Mouse (Mus musculus) midbrain, embryonic 12.5 days (tissue): Measurements from ENCODE around the gene Ccdc88a. TPM values are rescaled to one million over a fixed set of nuclear protein-coding genes. Genes with fewer than 3 reads are reported as not detected.
"Not testable (repeated sequence)": the region's sequence is repeated elsewhere in the genome, so short reads cannot be mapped to it uniquely, and the experiment has no call there.

Experiments used
- ATAC-seq: fragments of 200-750 bp; cut with Nextera tagmentation; 2 replicates; pipeline ENCODE4 v1.8.0; 2017; ENCODE audit warnings: low read depth, moderate TSS enrichment, moderate library complexity; ENCODE audit not compliant: low FRiP score
- H3K27ac ChIP-seq: fragments of 300-500 bp; sonication (generic); replicated peaks from 2 replicates; pipeline ENCODE4 v1.5.1; 2016; ENCODE audit warnings: mild to moderate bottlenecking
- H3K27me3 ChIP-seq: fragments of 300-500 bp; sonication (generic); 2 replicates; pipeline ENCODE4 v1.6.1; 2016; ENCODE audit warnings: mild to moderate bottlenecking
- H3K36me3 ChIP-seq: fragments of 300-500 bp; sonication (generic); 2 replicates; pipeline ENCODE4 v1.6.1; 2016
- H3K4me1 ChIP-seq: fragments of 300-500 bp; sonication (generic); 2 replicates; pipeline ENCODE4 v1.6.1; 2016
- H3K4me2 ChIP-seq: fragments of 300-500 bp; sonication (generic); replicated peaks from 2 replicates; pipeline ENCODE4 v1.6.1; 2016; ENCODE audit warnings: mild to moderate bottlenecking, moderate library complexity
- H3K4me3 ChIP-seq: fragments of 300-500 bp; sonication (generic); 2 replicates; pipeline ENCODE4 v1.5.1; 2016; ENCODE audit warnings: mild to moderate bottlenecking
- H3K9ac ChIP-seq: fragments of 300-500 bp; sonication (generic); replicated peaks from 2 replicates; pipeline ENCODE4 v1.6.1; 2016; ENCODE audit warnings: mild to moderate bottlenecking, moderate library complexity
- H3K9me3 ChIP-seq: fragments of 300-500 bp; sonication (generic); 2 replicates; pipeline ENCODE4 v1.6.1; 2016; ENCODE audit warnings: mild to moderate bottlenecking
- WGBS: fragments of 180-500 bp; shearing (Covaris S2); methylation state at CpG from one replicate; pipeline ENCODE4 v1.1.7; 2016; 5-methylcytosine and 5-hydroxymethylcytosine counted together
- polyA plus RNA-seq: library from polyadenylated mRNA; unstranded; fragments of >200 nt; fragmentation: Nextera tagmentation; extraction: Ambion mirVana; gene quantifications from 2 replicates; pipeline ENCODE4 v1.2.1, GENCODE M21; 2016

Gene Ccdc88a
- polyA plus RNA-seq, 1 experiment from 2014 or later: 76.4 TPM

DNA sequence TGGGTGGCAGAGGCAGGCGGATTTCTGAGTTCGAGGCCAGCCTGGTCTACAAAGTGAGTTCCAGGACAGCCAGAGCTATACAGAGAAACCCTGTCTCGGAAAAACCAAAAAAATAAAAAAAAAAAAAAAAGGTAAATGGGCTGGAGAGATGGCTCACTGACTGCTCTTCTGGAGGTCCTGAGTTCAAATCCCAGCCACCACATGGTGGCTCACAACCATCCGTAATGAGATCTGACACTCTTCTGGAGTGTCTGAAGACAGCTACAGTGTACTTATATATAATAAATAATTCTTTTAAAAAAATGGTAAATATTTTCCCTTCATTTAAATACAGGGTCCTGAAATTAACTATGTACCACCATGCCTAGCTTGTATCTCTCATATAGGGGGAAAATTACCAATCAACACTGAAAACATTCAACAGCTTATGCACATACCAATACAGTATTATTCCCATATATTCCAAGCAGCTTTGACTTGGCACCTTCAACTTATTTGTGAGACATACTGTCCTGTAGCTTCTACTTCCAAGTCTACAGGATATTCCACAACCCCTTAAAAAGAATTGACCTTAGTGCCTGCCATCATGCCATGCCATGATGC lies 171.8 kb downstream of the Ccdc88a start:
- not testable (repeated sequence) for H3K4me2 ChIP-seq, ATAC-seq, H3K4me3 ChIP-seq, H3K27me3 ChIP-seq, H3K9me3 ChIP-seq, H3K9ac ChIP-seq, H3K27ac ChIP-seq
- WGBS: 89% methylated on average over 4 of the region's 4 CpGs
- peaks cover 50% of the 10 kb centered on the region for H3K36me3 ChIP-seq
- H3K4me1 ChIP-seq: peaks cover 12% of the 10 kb centered on the region

DNA sequence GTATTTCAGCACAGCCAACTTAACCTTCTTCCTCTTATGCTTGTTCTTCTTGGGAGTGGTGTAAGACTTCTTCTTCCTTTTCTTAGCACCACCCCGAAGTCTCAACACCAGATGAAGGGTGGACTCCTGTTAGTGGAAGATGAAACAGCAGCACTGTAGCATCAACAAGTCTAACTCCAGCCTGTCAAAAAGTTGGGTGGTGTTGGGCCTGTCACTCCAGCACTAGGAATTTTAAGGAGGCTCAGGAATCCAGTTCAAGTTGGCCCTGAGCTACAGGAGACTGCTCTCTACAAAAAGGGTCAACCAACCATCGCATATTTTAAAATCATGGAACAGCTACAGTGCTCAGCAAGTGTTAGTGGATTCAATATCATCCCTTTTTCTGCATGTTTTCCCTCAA lies 172.8 kb downstream of the Ccdc88a start:
- peaks cover 42% of the 10 kb centered on the region for H3K36me3 ChIP-seq
- 92% methylated on average over 2 of the region's 2 CpGs for whole genome bisulfite sequencing
- H3K27me3 ChIP-seq, H3K27ac ChIP-seq, H3K9me3 ChIP-seq, ATAC-seq: not testable (repeated sequence)
- peak overlapping the region; percentile 77; the same call in 1 of the 2 replicates for H3K4me3 ChIP-seq
- 0 out of 2 replicates have a peak overlapping the region, but pooled peaks have one; percentile 86 for H3K9ac ChIP-seq
- H3K4me2 ChIP-seq: peak overlapping the region; percentile 66
- peaks cover 12% of the 10 kb centered on the region for H3K4me1 ChIP-seq

DNA sequence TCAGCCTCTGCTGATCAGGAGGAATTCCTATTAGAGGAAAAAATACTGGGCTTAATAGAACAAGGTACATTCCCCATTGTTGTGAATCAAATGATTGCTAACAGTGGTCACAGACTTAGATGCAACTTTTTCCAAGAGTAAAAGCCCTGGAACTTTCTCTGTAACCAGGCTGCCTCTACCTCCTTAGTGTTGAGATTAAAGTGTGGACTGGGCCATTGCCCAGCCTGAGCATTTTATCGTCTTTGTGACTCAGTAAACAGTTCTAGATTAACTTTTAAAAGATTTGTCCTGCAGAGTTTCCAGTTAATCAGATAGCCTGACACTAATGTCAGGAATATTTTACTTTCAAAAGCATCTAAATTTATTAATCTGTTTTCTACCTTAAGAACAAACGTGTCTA lies 173.3 kb downstream of the Ccdc88a start:
- 26% methylated on average over 2 of the region's 2 CpGs for WGBS
- ATAC-seq: no peak
- H3K9me3 ChIP-seq: no peaks in the 10 kb centered on the region
- H3K27ac ChIP-seq: no peak overlapping the region
- H3K4me1 ChIP-seq: peaks cover 12% of the 10 kb centered on the region
- H3K27me3 ChIP-seq: no peaks in the 10 kb centered on the region
- peak overlapping the region; percentile 77 for H3K4me3 ChIP-seq
- H3K36me3 ChIP-seq: peaks cover 38% of the 10 kb centered on the region
- H3K9ac ChIP-seq: peak overlapping the region; percentile 86
- peak overlapping the region; percentile 66 for H3K4me2 ChIP-seq

DNA sequence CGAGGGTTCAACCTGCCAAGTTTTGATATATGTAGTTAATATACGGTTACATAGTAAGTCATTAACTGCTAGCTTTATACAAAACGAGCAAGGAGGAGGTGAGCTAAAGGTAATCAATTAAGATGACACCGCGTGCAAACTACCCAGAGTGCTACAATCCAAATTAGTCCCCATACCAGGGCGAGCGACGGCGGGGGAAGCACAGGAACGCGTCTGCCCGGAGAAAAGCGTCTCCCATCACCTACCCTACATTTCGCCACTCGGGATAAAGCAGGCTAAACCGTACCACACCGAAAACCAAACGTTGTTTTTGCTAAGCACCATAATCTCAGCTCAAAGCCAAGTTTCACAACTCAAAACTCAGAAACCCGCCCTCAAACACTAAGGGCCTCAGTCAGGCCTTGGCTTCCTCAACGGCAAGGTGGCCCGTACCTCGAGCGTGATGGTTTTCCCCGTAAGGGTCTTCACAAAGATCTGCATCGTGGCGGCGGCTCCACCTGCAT lies 173.8 kb downstream of the Ccdc88a start:
- Histone ChIP-seq H3K36me3 (peaks cover 35% of the 10 kb centered on the region), H3K4me3 (peak overlapping the region; percentile 77), H3K4me1 (peaks cover 12% of the 10 kb centered on the region), H3K27me3 (no peaks in the 10 kb centered on the region), H3K27ac (peak overlapping the region; percentile 75), H3K9ac (peak overlapping the region; percentile 86), H3K4me2 (peak overlapping the region; percentile 66), H3K9me3 (no peaks in the 10 kb centered on the region)
- WGBS: under 1% methylated on average over 27 of the region's 27 CpGs
- ATAC-seq: peak; percentile 34

DNA sequence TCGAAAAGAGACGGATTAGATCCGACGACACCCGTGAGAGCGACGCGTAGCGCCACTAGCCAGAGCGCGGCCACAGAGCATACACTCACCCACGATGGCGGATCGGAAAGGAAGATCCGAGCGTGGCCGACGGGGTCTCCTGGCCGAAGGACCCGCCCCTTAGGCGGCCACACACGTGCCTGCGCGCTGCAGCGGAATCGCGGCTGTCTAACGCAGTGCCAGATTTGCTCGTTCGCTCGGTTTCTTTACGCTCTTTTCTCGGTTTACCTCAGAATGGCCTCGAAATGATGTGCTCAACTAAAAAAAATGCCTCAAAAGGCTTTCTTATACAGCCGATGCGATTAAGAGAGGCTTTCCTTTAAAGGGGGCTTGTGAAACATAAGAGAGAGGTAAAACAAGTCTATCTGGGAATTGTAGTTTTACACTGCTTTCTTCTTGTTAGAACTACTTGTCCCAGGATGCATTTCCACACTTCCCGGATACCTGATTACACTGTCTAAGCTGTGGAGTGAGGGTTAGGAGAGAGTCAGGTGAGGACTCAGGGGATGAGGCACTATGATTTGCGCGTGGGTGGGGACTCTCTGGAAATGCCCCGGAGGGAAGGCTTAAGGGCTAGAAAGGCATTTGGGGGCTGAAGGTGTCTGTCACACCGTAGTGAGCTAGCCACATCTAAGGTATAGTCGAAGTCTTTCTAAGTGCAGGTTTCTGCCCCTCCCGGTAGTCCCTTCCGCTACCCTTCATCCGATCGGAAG lies 174.5 kb downstream of the Ccdc88a start, which contains the start of the genes Clhc1 and Rps27a:
Gene Clhc1 (plus strand): TSS at position 199 of the 752 bp plus-strand sequence.
Gene Rps27a (minus strand): TSS at position 358 of the 752 bp plus-strand sequence.
- H3K4me1 ChIP-seq: peaks cover 12% of the 10 kb centered on the region
- peak within 1 kb of the TSS; percentile 77 for H3K4me3 ChIP-seq
- no peaks in the 10 kb centered on the region for H3K27me3 ChIP-seq
- peak; percentile 98 for ATAC-seq
- no peaks in the 10 kb centered on the region for H3K9me3 ChIP-seq
- peak within 1 kb of the TSS; percentile 75 for H3K27ac ChIP-seq
- under 1% methylated on average over 46 of the region's 46 CpGs for WGBS
- peak within 1 kb of the TSS; percentile 86 for H3K9ac ChIP-seq
- H3K4me2 ChIP-seq: peak within 1 kb of the TSS; percentile 66
- H3K36me3 ChIP-seq: peaks cover 34% of the 10 kb centered on the region

DNA sequence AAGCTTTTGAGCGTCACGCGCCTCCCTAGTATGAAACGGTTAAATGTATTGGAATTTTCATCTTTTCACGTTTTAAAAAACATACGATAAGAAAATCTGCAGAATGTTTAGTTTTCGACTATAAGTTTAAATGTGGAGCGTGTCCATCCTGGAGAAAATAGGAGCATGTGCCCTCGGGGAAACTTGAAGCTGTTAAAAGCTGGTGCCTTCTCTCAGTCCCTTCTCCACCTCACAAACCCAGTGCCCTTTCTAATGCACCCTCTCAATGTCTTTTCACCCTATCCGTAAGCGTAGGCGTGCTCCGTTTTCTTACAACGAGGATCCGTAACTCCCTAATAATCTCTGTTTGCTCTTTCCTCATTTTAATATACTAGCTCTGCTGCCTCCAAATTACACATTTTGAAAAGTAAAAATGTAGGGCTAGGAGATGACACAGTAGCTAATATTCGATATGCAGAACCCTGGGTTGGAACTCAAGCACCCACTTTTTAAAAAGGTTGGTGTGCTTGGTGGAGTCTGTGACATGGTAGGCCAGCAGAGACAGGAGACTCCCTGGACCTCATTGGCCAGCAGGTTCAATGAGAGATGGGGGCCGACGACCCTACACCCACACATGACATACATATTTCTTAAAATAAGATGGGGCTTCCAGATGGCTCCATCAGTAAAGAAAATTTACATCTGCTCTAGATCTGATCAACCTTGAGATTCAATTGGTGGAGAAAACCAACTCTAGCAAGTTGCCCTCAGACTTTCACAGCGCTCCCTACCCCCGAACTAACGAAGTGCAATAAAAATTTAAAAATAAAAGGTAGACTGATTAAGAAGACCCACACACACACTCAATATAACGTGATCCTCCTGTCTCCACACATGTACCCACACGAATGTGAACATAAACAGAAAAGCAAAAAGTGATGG lies 175.3 kb downstream of the Ccdc88a start:
- ATAC-seq: peak; percentile 8; the same call in 1 of the 2 replicates
- Histone ChIP-seq H3K4me3 (peak overlapping the region; percentile 77), H3K4me1 (peaks cover 12% of the 10 kb centered on the region), H3K27ac (peak overlapping the region; percentile 75), H3K27me3 (no peaks in the 10 kb centered on the region), H3K4me2 (peak overlapping the region; percentile 66), H3K9me3 (no peaks in the 10 kb centered on the region), H3K36me3 (peaks cover 30% of the 10 kb centered on the region), H3K9ac (peak overlapping the region; percentile 86)
- WGBS: 28% methylated on average over 23 of the region's 23 CpGs

DNA sequence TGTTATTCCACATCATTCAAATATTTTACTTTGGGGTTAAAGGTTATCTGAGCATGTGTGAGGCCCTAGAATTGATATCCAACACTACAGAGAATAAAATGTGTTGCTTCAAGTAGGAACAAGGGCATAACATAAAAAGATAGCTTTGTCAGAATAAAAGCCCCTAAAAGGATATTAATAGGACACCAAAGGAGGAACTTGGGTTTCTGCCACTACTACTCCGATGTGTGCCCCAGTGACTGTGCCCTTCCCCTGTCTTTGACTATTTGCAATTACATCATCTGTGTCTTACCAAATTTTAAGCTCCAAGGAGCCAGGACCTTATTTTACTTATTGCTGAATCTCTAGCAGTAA lies 175.9 kb downstream of the Ccdc88a start:
- Histone ChIP-seq H3K4me2 (no peak overlapping the region), H3K27me3 (no peaks in the 10 kb centered on the region), H3K9ac (no peak overlapping the region), H3K9me3 (no peaks in the 10 kb centered on the region), H3K36me3 (peaks cover 24% of the 10 kb centered on the region), H3K27ac (no peak overlapping the region), H3K4me1 (peaks cover 12% of the 10 kb centered on the region), H3K4me3 (no peak overlapping the region)
- ATAC-seq: no peak
- WGBS: 89% methylated on average over 1 of the region's 1 CpGs

Other genes with a start within 250 kb of the Ccdc88a start
- gene Pnpt1, start 242.9 kb upstream of the Ccdc88a start, polyA plus RNA-seq: 32.5 and 33.0 TPM in 2 replicates
- gene Ppp4r3b, start 200.8 kb upstream of the Ccdc88a start, polyA plus RNA-seq: 114 and 126 TPM in 2 replicates
- 88.1 and 88.3 TPM in 2 replicates for gene Cfap36, start 126.2 kb upstream of the Ccdc88a start, polyA plus RNA-seq
- 15.6 and 16.1 TPM in 2 replicates for gene Prorsd1, start 141.4 kb downstream of the Ccdc88a start, polyA plus RNA-seq
- 48.7 and 56.2 TPM in 2 replicates for gene Mtif2, start 152.8 kb downstream of the Ccdc88a start, polyA plus RNA-seq
- gene Clhc1, start 174.3 kb downstream of the Ccdc88a start, polyA plus RNA-seq: 0.08 and 0.38 TPM in 2 replicates
- gene Rps27a, start 174.5 kb downstream of the Ccdc88a start, polyA plus RNA-seq: 705 and 748 TPM in 2 replicates